Mouse (Mus musculus): Measurements from ENCODE around the gene Gm21820.
"Not testable (repeated sequence)": the region's sequence is repeated elsewhere in the genome, so short reads cannot be mapped to it uniquely, and the experiment has no call there.

Gm21820 gene

GRCm38 (mm10) chrY:5249341-5249740 lies at the start of gene Gm21820:
Gm21820 (minus strand) TSS chrY:5249441.
- in situ Hi-C loops (cut with MboI; ENCODE audit: low pct_unique_long_range_greater_than_20kb in 1 of 2, low sequenced_read_pairs in 2 of 2, unreplicated experiment in 1 of 2), result not testable (repeated sequence)

Measured in mouse embryonic stem cell (cell line).